Comparison of ENCODE assay signal across 11 mouse cellular contexts in the genomic region with DNA sequence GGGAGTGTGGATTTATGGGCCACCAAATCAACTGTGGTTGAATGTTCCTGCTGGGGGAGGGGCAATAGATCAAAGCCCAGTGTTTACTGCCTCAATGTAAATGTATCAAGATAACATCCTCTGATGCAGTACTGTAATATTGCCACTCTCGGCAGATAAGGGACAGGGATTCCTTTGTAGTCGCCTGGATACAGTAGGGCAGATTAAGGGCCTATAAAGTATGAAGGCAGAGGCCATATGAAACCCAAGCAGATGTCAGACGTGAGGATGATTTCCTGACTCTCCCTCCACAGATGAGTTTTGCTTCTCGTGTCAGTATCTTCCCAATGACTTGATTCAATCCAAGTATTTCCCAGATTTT.
A peak's percentile ranks its signal among the peaks of the same experiment; 100 is the strongest.
DNase-seq lines count a peak whose midpoint lies in the region; ATAC-seq and TF ChIP-seq lines count a peak whose summit lies in the region.
"Had no signal": no experiment of that assay in that cellular context is flagged by ENCODE, and none has a peak within 500 bp of the region (broad histone marks: within the 10 kb centered on the region; RNA-seq: fewer than 3 reads in every experiment).

No protein-coding gene starts in this region.

- no peak for TF ChIP-seq POLR2A in limb, embryonic 14.5 days (IDR thresholded peaks at IDR 0.05; ENCODE audit: borderline replicate concordance, extremely low read depth, insufficient read depth, insufficient read length)

- no peak for TF ChIP-seq CTCF in hindbrain, postnatal 0 days (IDR thresholded peaks at IDR 0.05; ENCODE audit: low read depth)

- H3K27me3 ChIP-seq in hindbrain, embryonic 10.5 days (ENCODE audit: insufficient read depth, poor library complexity, severe bottlenecking), result peaks cover 44% of the 10 kb centered on the region
- H3K27me3 ChIP-seq in hindbrain, postnatal 0 days (ENCODE audit: insufficient read depth, low read length), result no peaks in the 10 kb centered on the region
- no peaks in the 10 kb centered on the region for H3K27me3 ChIP-seq in embryonic facial prominence, embryonic 11.5 days (ENCODE audit: control insufficient read depth, insufficient read depth, low read length)
- H3K27me3 ChIP-seq in forebrain, embryonic 15.5 days, result no peaks in the 10 kb centered on the region
- no peaks in the 10 kb centered on the region for H3K27me3 ChIP-seq in limb, embryonic 14.5 days (ENCODE audit: control insufficient read depth, insufficient read depth, low read length)

- no peaks in the 10 kb centered on the region for H3K9me3 ChIP-seq in hindbrain, embryonic 10.5 days
- H3K9me3 ChIP-seq in hindbrain, postnatal 0 days (ENCODE audit: low read length), result no peaks in the 10 kb centered on the region
- no peaks in the 10 kb centered on the region for H3K9me3 ChIP-seq in embryonic facial prominence, embryonic 11.5 days (replicated peaks; ENCODE audit: control insufficient read depth, low read length)
- no peaks in the 10 kb centered on the region for H3K9me3 ChIP-seq in forebrain, embryonic 15.5 days
- no peaks in the 10 kb centered on the region for H3K9me3 ChIP-seq in limb, embryonic 14.5 days (ENCODE audit: control insufficient read depth, low read length)

- H3K27ac ChIP-seq in hindbrain, embryonic 10.5 days, result peak overlapping the region; percentile 86
- no peak overlapping the region for H3K27ac ChIP-seq in hindbrain, postnatal 0 days
- peak overlapping the region; percentile 30 for H3K27ac ChIP-seq in embryonic facial prominence, embryonic 11.5 days (replicated peaks; ENCODE audit: low read depth, low read length)
- peak overlapping the region; percentile 85 for H3K27ac ChIP-seq in forebrain, embryonic 15.5 days (replicated peaks)
- peak overlapping the region; percentile 78 for H3K27ac ChIP-seq in limb, embryonic 14.5 days (replicated peaks; ENCODE audit: low read depth, low read length)

- DNase-seq in hindbrain, embryonic 10.5 days (ENCODE audit: low spot score), result no peak
- no peak for DNase-seq in hindbrain, postnatal 0 days (ENCODE audit: low spot score)
- DNase-seq in embryonic facial prominence, embryonic 11.5 days (ENCODE audit: low spot score), result no peak
- DNase-seq in limb, embryonic 14.5 days (ENCODE audit: low spot score), result no peak
- DNase-seq in frontal cortex, postnatal 10 days (ENCODE audit: low spot score in 2 of 2), result no peak
- no peak for DNase-seq in layer of hippocampus, adult 9-10 months (ENCODE audit: low spot score)
- no peak for DNase-seq in ovary, adult 18-20 months (ENCODE audit: low spot score)
- DNase-seq: adrenal gland, postnatal 10 days; retina, postnatal 1 day; thymus, adult 18-20 months had no signal

- no peaks in the 10 kb centered on the region for H3K36me3 ChIP-seq in hindbrain, embryonic 10.5 days
- H3K36me3 ChIP-seq in hindbrain, postnatal 0 days (ENCODE audit: insufficient read depth, low read length), result no peaks in the 10 kb centered on the region
- H3K36me3 ChIP-seq in embryonic facial prominence, embryonic 11.5 days (replicated peaks; ENCODE audit: control insufficient read depth, insufficient read depth, low read depth, low read length), result no peaks in the 10 kb centered on the region
- no peaks in the 10 kb centered on the region for H3K36me3 ChIP-seq in forebrain, embryonic 15.5 days
- H3K36me3 ChIP-seq in limb, embryonic 14.5 days (ENCODE audit: control insufficient read depth, insufficient read depth, low read length), result peaks cover 5% of the 10 kb centered on the region; the same call in 1 of the 2 replicates

- WGBS in hindbrain, embryonic 10.5 days, result 20% methylated on average over 4 of the region's 4 CpGs
- 10% methylated on average over 4 of the region's 4 CpGs for WGBS in hindbrain, postnatal 0 days
- 7% methylated on average over 4 of the region's 4 CpGs for WGBS in embryonic facial prominence, embryonic 11.5 days
- WGBS in forebrain, embryonic 15.5 days, result 18% methylated on average over 4 of the region's 4 CpGs
- 8% methylated on average over 4 of the region's 4 CpGs for WGBS in limb, embryonic 14.5 days

- H3K4me3 ChIP-seq in hindbrain, embryonic 10.5 days, result peak overlapping the region; percentile 16; the same call in 1 of the 2 replicates
- H3K4me3 ChIP-seq in hindbrain, postnatal 0 days (ENCODE audit: low read length), result no peak overlapping the region
- H3K4me3 ChIP-seq in embryonic facial prominence, embryonic 11.5 days (ENCODE audit: low read depth, low read length), result no peak overlapping the region
- H3K4me3 ChIP-seq in forebrain, embryonic 15.5 days, result no peak overlapping the region
- H3K4me3 ChIP-seq in limb, embryonic 14.5 days (replicated peaks; ENCODE audit: low read length), result no peak overlapping the region

- ATAC-seq in hindbrain, postnatal 0 days, result no peak
- ATAC-seq in embryonic facial prominence, embryonic 11.5 days (replicated peaks; ENCODE audit: insufficient number of reproducible peaks, low FRiP score, low TSS enrichment, low read depth), result no peak
- no peak for ATAC-seq in forebrain, embryonic 15.5 days (replicated peaks)
- 0 out of 2 replicates have a peak, but pooled peaks have one; percentile 3 for ATAC-seq in limb, embryonic 14.5 days (ENCODE audit: low FRiP score, low read depth)

- no peak overlapping the region for H3K4me2 ChIP-seq in hindbrain, postnatal 0 days (ENCODE audit: low read depth, low read length)
- H3K4me2 ChIP-seq in embryonic facial prominence, embryonic 11.5 days (ENCODE audit: low read depth, low read length), result no peak overlapping the region
- no peak overlapping the region for H3K4me2 ChIP-seq in forebrain, embryonic 15.5 days (replicated peaks)
- H3K4me2 ChIP-seq in limb, embryonic 14.5 days (replicated peaks; ENCODE audit: low read depth, low read length, severe bottlenecking), result peak overlapping the region; percentile 11

- H3K9ac ChIP-seq in hindbrain, postnatal 0 days (replicated peaks; ENCODE audit: low read length), result no peak overlapping the region
- no peak overlapping the region for H3K9ac ChIP-seq in embryonic facial prominence, embryonic 11.5 days (replicated peaks; ENCODE audit: low read length)
- no peak overlapping the region for H3K9ac ChIP-seq in forebrain, embryonic 15.5 days (replicated peaks)
- no peak overlapping the region for H3K9ac ChIP-seq in limb, embryonic 14.5 days (ENCODE audit: low read depth, low read length, severe bottlenecking)

- peaks cover 82% of the 10 kb centered on the region for H3K4me1 ChIP-seq in hindbrain, embryonic 10.5 days (replicated peaks)
- H3K4me1 ChIP-seq in hindbrain, postnatal 0 days (ENCODE audit: insufficient read depth, low read length), result peaks cover 19% of the 10 kb centered on the region
- peaks cover 6% of the 10 kb centered on the region for H3K4me1 ChIP-seq in embryonic facial prominence, embryonic 11.5 days (ENCODE audit: control insufficient read depth, insufficient read depth, low read length)
- peaks cover 79% of the 10 kb centered on the region for H3K4me1 ChIP-seq in forebrain, embryonic 15.5 days
- H3K4me1 ChIP-seq in limb, embryonic 14.5 days (ENCODE audit: control insufficient read depth, insufficient read depth, low read length), result peaks cover 68% of the 10 kb centered on the region
